Mouse (Mus musculus) lung, adult 2 months (tissue): ENCODE measurements around the gene Gm20388.

Experiments
- CTCF ChIP-seq: fragments of 200-500 bp; IDR thresholded peaks from 2 replicates; pipeline ENCODE4 v1.5.1; 2011; ENCODE audit warnings: mild to moderate bottlenecking, low read length, control low read depth; ENCODE audit not compliant: insufficient read depth
- POLR2A ChIP-seq: fragments of 200-500 bp; IDR thresholded peaks from 2 replicates; pipeline ENCODE4 v1.6.1; 2011; ENCODE audit warnings: low read depth, mild to moderate bottlenecking, control low read depth, low read length, borderline replicate concordance; ENCODE audit errors: extremely low read depth

DNA sequence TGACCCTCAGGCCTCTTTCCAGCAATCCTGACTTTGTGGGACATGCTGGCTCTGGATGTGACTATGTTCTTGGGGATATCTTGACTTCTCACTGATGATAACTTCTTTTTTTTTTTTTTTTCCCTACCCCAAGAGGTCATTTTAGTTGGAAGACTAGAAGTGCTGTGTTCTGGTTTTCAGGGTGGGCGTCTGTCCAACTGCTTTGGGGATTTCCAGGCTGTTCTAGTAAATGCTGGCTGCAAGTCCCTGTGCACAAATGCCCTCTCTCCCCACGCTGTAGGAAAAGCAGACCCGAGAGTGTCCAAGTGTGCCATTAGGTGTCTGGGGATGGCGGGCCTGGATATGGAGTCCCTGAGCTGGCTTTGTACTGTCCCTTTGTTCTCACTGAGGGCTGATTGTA lies 828.1 kb downstream of the Gm20388 start:
- TF ChIP-seq CTCF, result no peak
- TF ChIP-seq POLR2A, result no peak
